Mouse (Mus musculus) WW6 (cell line): ENCODE data around the gene Fbxw21.
A peak's percentile ranks its signal among the peaks of the same experiment; 100 is the strongest.
"Not testable (repeated sequence)": the region's sequence is repeated elsewhere in the genome, so short reads cannot be mapped to it uniquely, and the experiment has no call there.

Experiments used
- DNase-seq: peaks from one replicate; pipeline ENCODE4 v3.0.0-alpha.2; 2013; ENCODE audit warnings: low read depth, low spot score

Gene Fbxw21

DNA sequence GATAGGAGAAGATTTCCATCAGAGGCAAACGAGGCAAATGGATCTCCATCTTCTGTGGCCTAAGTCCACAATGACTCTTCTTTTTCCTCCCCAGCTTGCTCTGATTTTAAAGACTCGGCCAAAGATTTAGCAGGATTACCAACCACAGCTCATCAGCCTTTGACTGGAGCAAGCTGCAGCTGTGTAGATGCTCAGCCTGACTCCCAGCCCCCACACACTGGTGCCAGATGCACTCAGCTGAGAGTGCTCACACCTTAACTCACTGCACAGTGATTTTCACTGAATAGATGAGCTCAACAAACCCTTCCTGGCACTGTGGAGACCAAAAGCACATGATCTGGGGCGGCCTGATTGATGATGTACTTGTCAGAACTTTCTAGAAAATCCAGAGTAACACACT lies at the start of gene Fbxw21:
Fbxw21 (minus strand) TSS at position 101 of the 400 bp plus-strand sequence.
- no peak for DNase-seq

DNA sequence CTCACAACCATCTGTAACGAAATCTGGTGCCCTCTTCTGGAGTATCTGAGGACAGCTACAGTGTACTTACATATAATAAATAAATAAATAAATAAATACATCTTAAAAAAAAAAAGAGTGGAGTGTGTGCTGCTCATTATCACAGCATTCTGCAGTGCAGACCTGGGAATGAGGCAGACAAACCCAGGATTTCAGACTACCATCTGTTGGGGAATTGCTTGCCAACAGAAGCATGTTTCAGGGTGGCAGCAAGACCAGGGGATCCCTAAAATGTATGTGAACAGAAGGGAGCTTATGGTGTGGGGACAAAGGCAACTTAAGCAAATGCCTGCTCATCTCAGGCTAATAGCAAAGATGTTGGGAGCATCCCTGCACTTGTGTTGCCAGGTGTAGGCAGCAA lies 39.5 kb upstream of the Fbxw21 start:
- DNase-seq = not testable (repeated sequence)

DNA sequence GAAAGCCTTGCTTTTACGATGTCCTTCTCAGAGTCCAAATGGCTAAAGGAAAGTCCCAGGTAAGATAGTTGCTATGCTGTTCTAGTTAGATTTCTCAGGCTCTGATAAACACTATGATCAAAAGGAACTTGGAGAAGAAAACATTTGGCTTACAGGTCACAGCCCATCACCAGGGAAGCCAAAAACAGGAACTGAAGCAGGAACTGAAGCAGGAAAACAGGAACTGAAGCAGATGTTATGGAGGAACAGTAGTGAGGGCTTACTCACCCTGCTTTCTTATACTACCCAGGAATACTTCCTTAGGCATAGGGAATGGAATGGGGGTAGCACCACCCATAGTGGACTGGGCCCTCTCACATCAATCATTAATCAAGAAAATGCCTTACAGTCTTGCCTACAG lies 38.5 kb upstream of the Fbxw21 start:
- no peak for DNase-seq

DNA sequence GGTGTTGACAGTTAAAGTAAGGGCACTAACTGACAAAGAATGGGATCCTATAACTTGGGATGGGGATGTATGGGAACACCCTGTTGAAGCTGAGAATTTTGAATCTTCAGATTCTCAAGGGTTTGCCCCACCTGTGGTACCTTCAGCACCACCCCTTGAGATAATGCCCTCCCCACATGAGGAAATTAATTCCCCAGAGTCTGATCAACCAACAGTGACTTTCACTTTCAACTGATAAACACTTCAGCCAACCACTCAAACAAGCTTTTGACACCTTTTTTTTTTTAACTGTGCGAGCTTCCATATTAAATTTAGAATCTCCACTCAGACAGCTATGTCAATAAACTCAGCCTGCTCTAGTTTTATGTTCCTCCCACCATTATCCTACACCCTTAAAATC lies 37.5 kb upstream of the Fbxw21 start:
- DNase-seq = no peak

DNA sequence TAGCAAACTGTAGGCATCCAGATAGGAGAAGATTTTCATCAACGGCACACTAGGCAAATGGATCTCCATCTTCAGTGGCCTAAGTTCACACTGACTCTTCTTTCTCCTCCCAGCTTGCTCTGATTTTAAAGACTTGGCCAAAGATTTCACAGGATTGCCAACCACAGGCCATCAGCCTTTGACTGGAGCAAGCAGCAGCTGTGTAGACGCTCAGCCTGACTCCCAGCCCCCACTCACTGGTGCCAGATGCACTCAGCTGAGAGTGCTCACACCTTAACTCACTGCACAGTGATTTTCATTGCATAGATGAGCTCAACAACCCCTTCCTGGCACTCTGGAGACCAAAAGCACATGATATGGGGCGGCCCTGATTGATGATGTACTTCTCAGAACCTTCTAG lies 34.0 kb upstream of the Fbxw21 start, which contains the start of gene Fbxw13:
Fbxw13 (minus strand) TSS at position 101 of the 400 bp plus-strand sequence.
- not testable (repeated sequence) for DNase-seq

DNA sequence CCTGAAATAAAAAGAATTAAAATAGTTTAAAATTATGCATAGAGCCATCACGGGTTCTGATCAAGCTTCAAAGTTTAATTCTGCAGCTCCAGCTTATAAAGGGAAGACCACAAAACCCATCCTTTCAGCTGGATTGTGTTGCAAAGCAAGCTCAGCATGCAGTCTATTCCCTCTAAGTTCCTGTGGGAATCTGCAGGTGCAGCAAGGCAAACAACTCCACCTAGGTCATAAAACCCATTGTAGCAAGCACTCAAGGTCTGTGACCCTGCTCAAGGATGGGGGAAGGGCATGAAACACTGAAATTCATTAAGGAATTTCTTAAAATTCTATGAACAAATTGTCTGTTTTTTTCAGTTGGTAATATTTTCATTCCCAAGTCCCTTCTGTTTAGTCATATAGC lies 15.4 kb upstream of the Fbxw21 start:
- DNase-seq = peak; percentile 38

DNA sequence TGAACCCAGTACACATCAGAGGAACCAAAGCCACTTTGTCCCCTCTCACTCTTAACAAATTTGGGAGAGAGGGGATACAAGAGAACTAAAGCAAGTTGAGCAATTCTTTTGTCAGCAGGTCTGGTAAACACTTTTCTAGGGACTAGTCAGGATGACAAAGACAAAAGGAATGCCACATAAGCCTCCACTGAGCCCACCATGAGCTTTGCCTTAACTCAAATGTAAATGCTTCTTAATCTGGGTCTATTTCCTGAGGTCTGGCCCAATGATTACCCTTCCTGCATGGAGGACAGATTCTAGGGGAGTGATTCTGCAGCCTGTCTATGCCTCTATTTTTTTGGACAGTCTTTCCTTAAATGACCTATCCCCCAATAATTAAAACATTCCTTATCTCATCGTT lies 14.5 kb upstream of the Fbxw21 start:
- DNase-seq = no peak

DNA sequence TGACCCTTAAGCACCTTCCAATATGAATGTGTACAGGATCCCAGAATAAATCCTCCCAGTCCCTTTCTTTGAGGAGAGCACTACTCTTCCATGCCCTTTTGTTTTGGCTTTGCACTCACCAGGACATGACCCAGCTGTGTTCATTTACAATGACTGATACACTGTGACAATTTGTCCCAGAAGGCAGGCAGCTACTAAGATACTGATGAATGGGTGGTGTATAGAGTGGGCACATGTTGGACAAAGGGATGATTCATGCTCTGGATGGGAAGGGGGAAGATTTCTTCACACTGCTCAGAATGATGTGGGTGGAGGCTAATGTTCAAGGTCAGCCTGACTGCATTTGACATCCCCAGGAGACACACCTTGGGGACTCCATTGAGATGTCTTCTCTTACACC lies 5.5 kb upstream of the Fbxw21 start:
- DNase-seq = no peak

DNA sequence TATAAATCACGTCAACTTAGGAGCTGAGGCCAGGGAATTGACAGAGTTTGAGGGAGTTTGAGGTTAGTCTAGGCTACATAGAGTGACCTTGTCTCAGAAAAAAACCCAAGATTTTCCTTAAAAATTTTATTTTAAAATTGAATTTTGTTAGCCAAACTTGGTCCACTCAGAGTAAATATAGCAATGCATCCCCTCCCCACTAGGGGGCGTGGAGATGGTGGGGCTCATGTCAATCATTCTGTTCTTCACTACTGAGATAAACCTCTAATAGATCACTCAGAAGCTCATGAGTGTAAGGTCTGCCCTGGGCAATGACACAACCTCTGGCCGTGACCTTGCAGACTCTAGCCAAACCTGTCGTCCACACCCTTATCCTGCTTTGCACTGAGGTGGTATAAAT lies 21.4 kb downstream of the Fbxw21 start:
- DNase-seq = not testable (repeated sequence)

DNA sequence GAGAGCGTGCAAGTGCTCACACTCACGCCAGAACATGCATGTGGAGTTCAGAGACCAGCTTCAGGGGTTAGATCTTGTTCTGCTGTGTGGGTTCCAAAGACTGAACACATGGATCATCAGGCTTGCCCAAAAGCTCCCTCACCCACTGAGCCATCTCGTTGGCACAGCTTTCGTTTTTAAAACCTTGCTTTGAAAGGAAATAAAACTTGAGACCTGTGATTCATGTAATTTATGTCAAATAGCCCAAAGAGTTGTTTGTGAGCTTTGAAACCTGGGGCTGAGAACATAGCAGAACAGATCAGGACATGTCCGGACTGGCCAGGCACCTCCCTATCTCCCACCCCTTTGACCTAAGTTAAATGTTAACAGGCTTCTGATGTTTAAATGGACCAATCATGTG lies 31.8 kb downstream of the Fbxw21 start:
- no peak for DNase-seq

DNA sequence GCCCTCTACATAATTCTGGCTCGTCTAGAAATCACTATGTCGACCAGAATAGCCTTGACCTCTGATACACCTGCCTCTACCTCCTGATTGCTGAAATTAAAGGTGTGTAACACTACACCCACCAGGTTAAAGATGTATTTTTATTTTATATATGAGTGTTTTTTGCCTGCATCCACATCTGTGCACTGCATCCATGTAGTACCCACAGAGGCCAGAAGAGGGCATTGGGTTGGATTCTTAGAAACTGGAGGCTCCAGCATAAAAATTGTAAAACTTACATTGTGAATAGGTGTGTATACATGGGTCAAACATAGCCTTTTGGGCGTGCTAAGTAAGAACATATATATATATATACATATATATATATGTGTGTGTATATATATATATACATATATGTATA lies 33.6 kb downstream of the Fbxw21 start:
- no peak for DNase-seq

DNA sequence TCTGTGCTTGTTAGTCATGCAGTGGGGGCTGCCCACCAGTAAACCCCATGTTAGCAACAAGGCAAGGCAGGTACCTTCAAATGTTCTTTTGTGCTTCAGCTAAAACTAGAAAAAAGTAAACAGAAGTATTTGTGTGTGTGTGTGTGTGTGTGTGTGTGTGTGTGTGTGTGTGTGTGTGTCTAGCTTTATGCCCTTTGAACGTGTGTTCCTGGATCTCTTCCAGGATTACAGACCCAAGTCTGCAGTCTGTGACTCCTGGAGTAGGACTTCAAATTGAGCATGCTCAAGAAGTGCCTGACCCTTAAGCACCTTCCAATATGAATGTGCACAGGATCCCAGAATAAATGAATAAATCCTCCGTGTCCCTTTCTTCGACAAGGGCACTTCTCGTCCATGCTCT lies 34.8 kb downstream of the Fbxw21 start:
- DNase-seq = no peak

DNA sequence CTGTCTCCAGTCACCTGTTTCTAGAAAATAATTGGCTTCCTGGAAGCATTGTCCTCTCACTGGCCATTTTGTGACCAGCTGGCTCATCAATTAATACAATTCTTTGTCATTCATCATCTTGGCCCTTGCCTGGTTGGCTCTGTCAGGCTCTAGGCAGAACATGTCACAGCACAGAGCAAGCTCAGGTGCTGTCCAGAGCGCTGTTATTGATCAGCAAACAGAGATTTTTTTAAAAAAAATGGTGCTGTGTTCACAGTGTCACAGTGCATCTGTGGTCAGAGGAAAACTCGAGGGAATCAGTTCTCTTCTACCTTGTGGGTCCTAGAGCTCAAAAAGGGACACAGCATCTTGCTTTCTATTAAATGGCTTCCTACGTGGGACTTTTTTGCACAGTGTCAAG lies 36.4 kb downstream of the Fbxw21 start:
- no peak for DNase-seq

DNA sequence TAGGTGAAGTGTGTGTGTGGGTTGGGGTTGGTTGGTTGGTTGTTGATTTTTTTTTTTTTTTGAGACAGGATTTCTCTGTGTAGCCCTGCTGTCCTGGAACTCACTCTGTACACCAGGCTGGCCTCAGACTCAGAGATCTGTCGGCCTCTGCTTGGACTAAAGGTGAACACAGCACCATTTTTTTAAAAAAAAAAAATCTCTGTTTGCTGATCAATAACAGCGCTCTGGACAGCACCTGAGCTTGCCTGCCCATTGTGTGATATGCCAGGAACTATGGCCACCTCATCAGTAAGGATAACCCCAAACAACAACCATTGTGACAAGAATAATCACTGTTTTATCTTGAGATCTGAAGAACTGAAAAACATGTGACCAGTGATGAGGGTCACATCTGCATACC lies 36.8 kb downstream of the Fbxw21 start:
- no peak for DNase-seq

DNA sequence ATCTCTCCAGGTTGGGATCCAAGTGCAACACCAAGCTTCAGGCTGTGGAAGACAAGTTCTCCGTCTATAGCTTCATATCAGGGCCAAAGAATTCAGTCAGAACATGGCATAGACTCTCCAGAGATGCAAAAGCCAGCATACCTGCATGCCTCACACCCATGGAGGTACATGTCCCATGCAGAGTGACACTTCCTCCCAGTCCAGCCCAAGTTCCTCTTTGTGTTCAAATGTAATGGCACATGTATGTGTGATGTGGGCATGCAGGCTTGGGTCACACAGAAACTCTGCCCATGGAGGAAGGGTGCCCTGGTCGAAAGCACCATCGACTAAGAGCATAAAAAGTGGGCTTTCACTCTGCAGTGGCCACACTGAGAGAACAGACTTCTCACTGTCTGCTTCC lies 37.7 kb downstream of the Fbxw21 start:
- DNase-seq = no peak

DNA sequence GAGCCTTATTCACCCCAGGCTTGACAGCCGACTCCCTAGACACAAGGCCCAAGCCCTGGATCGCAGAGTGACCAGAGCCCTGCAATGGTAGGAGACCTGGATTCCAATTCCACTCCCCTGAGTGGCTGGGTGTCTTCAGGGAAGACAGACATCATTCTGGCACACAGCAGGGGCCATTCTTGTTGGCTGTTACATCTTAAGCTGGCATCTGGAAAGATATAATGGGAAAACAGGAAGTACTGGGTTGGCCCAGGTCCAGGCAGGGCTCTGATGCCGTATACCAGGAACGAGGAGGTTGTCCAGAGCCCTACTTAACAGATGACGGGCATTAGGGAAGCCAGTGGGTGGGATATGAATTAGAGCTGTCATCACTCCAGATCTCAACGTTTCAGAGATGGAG lies 38.6 kb downstream of the Fbxw21 start:
- DNase-seq = no peak

DNA sequence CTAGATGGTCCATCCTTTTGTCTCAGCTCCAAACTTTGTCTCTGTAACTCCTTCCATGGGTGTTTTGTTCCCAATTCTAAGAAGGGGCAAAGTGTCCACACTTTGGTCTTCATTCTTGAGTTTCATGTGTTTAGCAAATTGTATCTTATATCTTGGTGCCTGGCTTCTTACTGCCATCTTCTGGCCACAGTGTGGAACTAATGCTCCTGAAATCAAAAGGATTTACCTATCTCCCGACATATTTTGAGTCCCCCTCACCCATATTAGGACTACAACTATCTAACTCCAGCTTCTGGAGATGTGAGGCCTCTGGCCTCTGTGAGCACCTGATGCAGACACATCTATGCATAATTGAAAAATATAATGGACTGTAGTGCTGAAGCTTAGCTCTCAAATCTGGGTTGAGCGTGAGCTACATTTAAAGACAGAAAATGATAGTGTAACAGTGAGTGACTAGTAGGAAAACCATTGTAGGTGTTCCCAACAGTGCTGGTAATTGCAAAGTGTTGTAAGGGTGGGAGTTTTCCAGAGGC lies 39.2 kb downstream of the Fbxw21 start:
- no peak for DNase-seq

DNA sequence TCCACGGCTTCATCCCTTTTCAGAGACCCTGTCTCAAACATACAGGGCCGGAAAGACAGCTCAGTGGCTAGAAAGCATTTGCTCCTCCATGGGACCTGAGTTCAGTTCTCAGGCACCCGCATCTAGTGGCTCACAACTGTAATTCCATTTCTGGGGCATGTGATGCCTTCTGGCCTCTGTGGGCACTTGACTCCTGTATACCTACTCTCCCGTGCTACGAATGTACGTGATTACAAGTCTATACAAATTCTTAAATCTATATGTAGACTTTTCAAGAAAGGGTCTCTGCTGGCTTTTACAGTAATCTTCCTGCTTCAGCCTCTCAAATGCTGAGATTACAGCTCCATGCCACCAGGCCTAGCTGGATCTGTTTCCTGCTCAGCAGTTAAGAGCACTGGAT lies 40.9 kb downstream of the Fbxw21 start:
- no peak for DNase-seq

DNA sequence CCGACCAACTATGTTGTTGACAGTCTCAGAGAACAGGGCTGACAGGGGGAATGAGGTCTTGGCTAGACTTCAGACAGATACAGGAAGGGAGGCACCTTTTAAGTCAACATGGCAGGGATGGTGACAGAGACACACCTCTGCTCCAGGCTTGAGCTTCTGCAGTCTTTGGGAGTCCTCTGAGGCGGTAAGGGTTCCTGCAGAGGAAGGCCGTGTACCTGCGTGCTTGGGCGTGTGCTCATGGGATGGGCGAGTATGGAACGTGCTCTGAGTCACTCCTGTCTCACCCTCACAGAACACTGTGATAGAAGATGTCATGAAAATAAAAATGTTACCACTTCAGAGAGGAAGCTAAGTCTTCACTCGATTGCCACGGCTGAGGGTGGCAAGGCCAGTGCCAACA lies 42.3 kb downstream of the Fbxw21 start:
- no peak for DNase-seq

DNA sequence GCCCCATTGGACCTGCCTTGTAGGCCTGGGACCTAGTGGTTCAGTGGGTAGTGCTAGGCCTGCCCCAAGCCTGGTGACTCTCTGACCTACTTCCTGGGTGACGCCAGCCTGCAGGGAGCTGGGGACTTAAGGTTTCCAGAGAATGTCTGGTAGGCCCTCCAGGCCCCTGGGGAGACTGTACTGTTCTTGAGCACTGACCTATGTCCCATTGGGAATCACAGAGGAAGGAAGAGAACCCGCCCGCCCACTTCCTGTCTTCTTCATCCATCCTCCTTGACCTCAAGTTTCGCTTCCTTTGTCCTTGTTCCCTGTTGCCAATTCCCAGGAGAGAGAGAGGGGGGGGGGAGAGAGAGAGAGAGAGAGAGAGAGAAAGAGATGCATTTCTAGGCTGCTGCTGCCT lies 43.7 kb downstream of the Fbxw21 start:
- DNase-seq = no peak

DNA sequence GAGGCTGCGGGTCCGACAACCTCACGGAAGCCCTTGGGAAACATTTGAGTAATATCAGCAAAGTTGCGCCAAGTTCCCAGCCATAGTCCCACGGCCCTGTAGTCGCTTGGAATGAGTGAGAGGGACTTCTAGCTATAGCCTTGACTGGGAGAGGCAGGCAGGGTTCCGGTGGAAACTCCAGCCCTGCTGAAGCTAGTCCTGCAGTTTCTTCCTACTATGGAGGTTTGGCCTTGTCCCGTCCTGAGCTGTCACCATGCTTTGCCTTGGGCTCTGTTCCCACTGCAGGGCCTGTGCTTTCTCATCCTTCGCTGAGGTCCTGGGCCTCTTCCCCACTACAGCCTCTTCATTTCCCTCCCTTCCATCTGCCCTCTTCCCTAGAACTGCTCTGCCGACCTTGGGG lies 45.6 kb downstream of the Fbxw21 start:
- DNase-seq = no peak

DNA sequence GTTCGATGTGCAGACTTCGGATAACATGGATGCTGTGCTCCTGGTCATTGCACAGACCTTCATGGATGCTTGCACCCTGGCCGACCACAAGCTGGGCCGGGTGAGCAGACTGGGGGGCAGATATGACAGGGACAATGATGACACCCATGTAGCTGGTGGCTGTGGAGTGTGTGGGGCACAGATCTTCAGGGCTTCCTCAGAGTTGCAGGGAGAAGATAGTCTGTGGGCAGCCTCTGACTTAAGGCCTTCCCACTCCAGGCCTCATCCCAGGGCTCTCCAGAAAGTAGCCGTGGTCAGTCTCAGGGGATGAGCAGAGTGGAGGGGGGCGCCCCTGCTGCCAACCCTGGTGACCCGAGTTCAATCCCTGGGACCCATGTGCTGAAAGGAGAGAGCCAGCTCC lies 47.0 kb downstream of the Fbxw21 start:
- no peak for DNase-seq

DNA sequence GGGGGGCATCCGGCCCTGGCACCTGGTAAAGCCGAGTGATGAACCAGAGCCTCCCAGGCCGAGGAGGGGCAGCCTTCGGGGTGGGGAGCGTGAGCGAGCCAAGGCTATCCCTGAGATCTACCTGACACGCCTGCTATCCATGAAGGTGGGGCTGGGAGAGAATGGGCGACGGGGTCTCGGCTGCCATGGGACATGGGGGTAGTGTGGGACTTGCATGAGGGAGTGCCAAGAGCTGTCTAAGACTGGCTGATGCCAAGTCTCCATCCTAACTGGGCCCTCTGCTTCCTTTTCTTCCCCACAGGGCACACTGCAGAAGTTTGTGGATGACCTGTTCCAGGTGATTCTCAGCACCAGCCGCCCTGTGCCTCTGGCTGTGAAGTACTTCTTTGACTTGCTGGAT lies 47.6 kb downstream of the Fbxw21 start:
- no peak for DNase-seq

DNA sequence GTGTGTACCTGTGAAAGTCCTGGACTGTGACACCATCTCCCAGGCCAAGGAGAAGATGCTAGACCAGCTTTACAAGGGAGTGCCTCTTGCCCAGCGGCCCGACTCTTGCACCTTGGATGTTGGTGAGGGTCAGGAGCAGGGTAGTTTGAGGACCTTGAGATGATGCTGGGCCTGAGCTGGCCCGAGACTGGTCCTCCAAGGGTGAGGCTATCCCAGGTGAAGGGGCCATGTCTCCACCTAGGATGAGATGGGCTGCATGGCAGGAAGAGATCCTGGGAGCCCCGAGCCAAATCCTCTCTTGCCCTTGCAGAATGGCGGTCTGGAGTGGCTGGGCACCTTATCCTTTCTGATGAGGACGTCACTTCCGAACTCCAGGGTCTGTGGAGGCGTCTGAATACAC lies 48.5 kb downstream of the Fbxw21 start:
- no peak for DNase-seq
